Mouse (Mus musculus) limb, embryonic 13.5 days (tissue): ENCODE data around the gene Nt5e. TPM values are rescaled to one million over a fixed set of nuclear protein-coding genes. Genes with fewer than 3 reads are reported as not detected.

Experiments used
- ATAC-seq: fragments of 200-750 bp; cut with Nextera tagmentation; 2 replicates; pipeline ENCODE4 v1.8.0; 2017; ENCODE audit warnings: low read depth, moderate number of reproducible peaks, moderate TSS enrichment; ENCODE audit not compliant: low FRiP score
- H3K27ac ChIP-seq: fragments of 300-500 bp; sonication (generic); 2 replicates; pipeline ENCODE4 v1.5.1; 2015; ENCODE audit warnings: inconsistent platforms, mild to moderate bottlenecking, moderate library complexity
- H3K27me3 ChIP-seq: fragments of 300-500 bp; sonication (generic); 2 replicates; pipeline ENCODE4 v1.6.1; 2015; ENCODE audit warnings: mild to moderate bottlenecking, inconsistent platforms
- H3K36me3 ChIP-seq: fragments of 300-500 bp; sonication (generic); 2 replicates; pipeline ENCODE4 v1.6.1; 2015; ENCODE audit warnings: inconsistent platforms, mild to moderate bottlenecking, moderate library complexity
- H3K4me1 ChIP-seq: fragments of 300-500 bp; sonication (generic); 2 replicates; pipeline ENCODE4 v1.6.1; 2015; ENCODE audit warnings: inconsistent platforms
- H3K4me2 ChIP-seq: fragments of 300-500 bp; sonication (generic); replicated peaks from 2 replicates; pipeline ENCODE4 v1.6.1; 2015; ENCODE audit warnings: inconsistent platforms, mild to moderate bottlenecking, moderate library complexity
- H3K4me3 ChIP-seq: fragments of 300-500 bp; sonication (generic); 2 replicates; pipeline ENCODE4 v1.5.1; 2015; ENCODE audit warnings: moderate library complexity, mild to moderate bottlenecking, inconsistent platforms
- H3K9ac ChIP-seq: fragments of 300-500 bp; sonication (generic); 2 replicates; pipeline ENCODE4 v1.6.1; 2015; ENCODE audit warnings: mild to moderate bottlenecking, inconsistent platforms
- H3K9me3 ChIP-seq: fragments of 300-500 bp; sonication (generic); 2 replicates; pipeline ENCODE4 v1.6.1; 2016; ENCODE audit warnings: inconsistent platforms
- WGBS: fragments of 180-500 bp; shearing (Covaris S2); methylation state at CpG from one replicate; pipeline ENCODE4 v1.1.7; 2015; 5-methylcytosine and 5-hydroxymethylcytosine counted together
- polyA plus RNA-seq: library from polyadenylated mRNA; unstranded; fragments of >200 nt; fragmentation: Nextera tagmentation; extraction: Ambion mirVana; gene quantifications from 2 replicates; pipeline ENCODE4 v1.2.1, GENCODE M21; 2015

Gene Nt5e
- polyA plus RNA-seq, 1 experiment from 2014 or later = 13.2 TPM

- ATAC-seq = no peak
- H3K27ac ChIP-seq = no peak overlapping the region
- H3K4me3 ChIP-seq = no peak overlapping the region
- no peak overlapping the region for H3K4me2 ChIP-seq
- 94% methylated on average over 6 of the region's 6 CpGs for WGBS
- H3K9me3 ChIP-seq = no peaks in the 10 kb centered on the region
- no peaks in the 10 kb centered on the region for H3K27me3 ChIP-seq
- H3K36me3 ChIP-seq = peaks cover 39% of the 10 kb centered on the region
- no peaks in the 10 kb centered on the region for H3K4me1 ChIP-seq
- H3K9ac ChIP-seq = no peak overlapping the region
These were observed 77.5 kb downstream of the Nt5e start for GRCm38 (mm10) chr9:88404515-88404914.

- WGBS = 77% methylated on average over 2 of the region's 2 CpGs
- no peaks in the 10 kb centered on the region for H3K27me3 ChIP-seq
- ATAC-seq = no peak
These were observed 83.0 kb downstream of the Nt5e start for GRCm38 (mm10) chr9:88409978-88410377.

DNA sequence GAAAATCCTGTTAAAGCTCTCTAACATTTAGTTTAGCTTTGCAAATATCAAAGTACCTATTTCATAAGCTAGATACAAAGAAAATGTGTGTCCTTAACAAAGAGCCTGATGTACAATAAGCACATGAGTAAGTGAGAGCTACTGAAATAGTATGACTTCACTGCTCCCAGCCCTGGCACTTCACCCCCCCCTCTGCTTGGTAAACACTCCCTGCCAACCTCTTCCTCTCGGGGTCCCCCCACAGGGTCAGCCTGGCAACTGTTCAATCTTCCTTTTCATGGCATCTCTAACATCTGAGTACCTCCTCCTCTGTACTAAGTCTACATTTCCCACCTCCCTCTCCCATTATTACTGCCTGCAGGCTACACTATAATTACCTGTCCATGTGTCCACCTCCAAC lies 89.8 kb downstream of the Nt5e start:
- WGBS = 59% methylated on average over 1 of the region's 1 CpGs

More at GRCm38 (mm10) chr9:88409978-88410377, 83.0 kb downstream of the Nt5e start:
- Histone ChIP-seq H3K9ac (no peak overlapping the region), H3K4me2 (no peak overlapping the region), H3K4me1 (no peaks in the 10 kb centered on the region), H3K27ac (no peak overlapping the region), H3K4me3 (no peak overlapping the region), H3K36me3 (peaks cover 22% of the 10 kb centered on the region), H3K9me3 (no peaks in the 10 kb centered on the region)

More for the DNA sequence above, 89.8 kb downstream of the Nt5e start:
- no peak for ATAC-seq
- H3K27me3 ChIP-seq = no peaks in the 10 kb centered on the region
- H3K27ac ChIP-seq = no peak overlapping the region
- H3K4me1 ChIP-seq = no peaks in the 10 kb centered on the region
- no peaks in the 10 kb centered on the region for H3K9me3 ChIP-seq
- H3K9ac ChIP-seq = no peak overlapping the region
- H3K4me3 ChIP-seq = no peak overlapping the region
- H3K4me2 ChIP-seq = no peak overlapping the region
- peaks cover 23% of the 10 kb centered on the region for H3K36me3 ChIP-seq

Other genes with a start within 250 kb of the Nt5e start
- 21.9 and 22.8 TPM in 2 replicates for gene Snx14, start 111.8 kb downstream of the Nt5e start, polyA plus RNA-seq
- gene Gm20537, start 129.4 kb downstream of the Nt5e start, polyA plus RNA-seq = 0.41 and 0.94 TPM in 2 replicates
- gene Syncrip, start 155.4 kb downstream of the Nt5e start, polyA plus RNA-seq = 114 TPM in 2 replicates
- 14.7 and 15.5 TPM in 2 replicates for gene Zfp949, start 220.8 kb downstream of the Nt5e start, polyA plus RNA-seq